Mouse (Mus musculus) bone marrow macrophage, adult 2 months (primary cell): ENCODE data around the gene Tmc7.

Experiments
- CTCF ChIP-seq: IDR thresholded peaks from 2 replicates; pipeline ENCODE4 v1.5.1; 2012; ENCODE audit warnings: low read depth, mild to moderate bottlenecking, low read length, moderate library complexity
- POLR2A ChIP-seq: IDR thresholded peaks from 2 replicates; pipeline ENCODE4 v1.6.1; 2012; ENCODE audit warnings: mild to moderate bottlenecking, low read depth, low read length, borderline replicate concordance

GRCm38 (mm10) chr7:118611933-118612332 lies 27.4 kb upstream of the Tmc7 start:
- no peak for TF ChIP-seq POLR2A
- no peak for TF ChIP-seq CTCF
